In genomic region chr8:12873357-12874046, GRCm38 (mm10) we compare ENCODE assay signal across 8 mouse cellular contexts. TPM values are rescaled to one million over a fixed set of nuclear protein-coding genes. Genes with fewer than 3 reads are reported as not detected.
DNase-seq lines count a peak whose midpoint lies in the region; ATAC-seq and TF ChIP-seq lines count a peak whose summit lies in the region.

TSS of gene Mcf2l (plus strand) at chr8:12873806.

- H3K4me1 ChIP-seq in kidney, adult 2 months (ENCODE audit: control insufficient read depth, insufficient read depth, low read length), result peaks cover 9% of the 10 kb centered on the region; the same call in 1 of the 2 replicates
- peaks cover 13% of the 10 kb centered on the region for H3K4me1 ChIP-seq in liver, embryonic 12.5 days

- H3K9ac ChIP-seq in liver, embryonic 12.5 days, result peak within 1 kb of the TSS; percentile 57; the same call in 1 of the 2 replicates

- 2% methylated on average over 29 of the region's 30 CpGs for WGBS in kidney, adult 2 months
- 1% methylated on average over 25 of the region's 30 CpGs for WGBS in liver, embryonic 12.5 days (ENCODE audit: insufficient replicate concordance)

- H3K27me3 ChIP-seq in kidney, adult 2 months (replicated peaks; ENCODE audit: control insufficient read depth, insufficient read depth, low read length), result no peaks in the 10 kb centered on the region
- H3K27me3 ChIP-seq in liver, embryonic 12.5 days (replicated peaks), result peaks cover 87% of the 10 kb centered on the region
- H3K27me3 ChIP-seq in myocyte (ENCODE audit: control insufficient read depth, insufficient read depth, insufficient read length), result peaks cover 35% of the 10 kb centered on the region

- no peak within 1 kb of the TSS for H3ac ChIP-seq in myocyte (ENCODE audit: control insufficient read depth, insufficient read length)

- no peaks in the 10 kb centered on the region for H3K79me2 ChIP-seq in myocyte (ENCODE audit: control insufficient read depth, insufficient read depth)

- TF ChIP-seq CTCF in kidney, adult 2 months (conservative IDR thresholded peaks at IDR 0.05; ENCODE audit: insufficient read depth, insufficient read length, low read depth, low read length), result no peak

- H3K4me3 ChIP-seq in kidney, adult 2 months (ENCODE audit: insufficient read depth, low read depth, low read length), result peak within 1 kb of the TSS; percentile 56
- peak within 1 kb of the TSS; percentile 59 for H3K4me3 ChIP-seq in liver, embryonic 12.5 days
- H3K4me3 ChIP-seq in myocyte, result peak within 1 kb of the TSS; percentile 9

- peak within 1 kb of the TSS; percentile 81 for H3K4me2 ChIP-seq in liver, embryonic 12.5 days
- H3K4me2 ChIP-seq in myocyte (ENCODE audit: low read depth), result peak within 1 kb of the TSS; percentile 57

- peak; percentile 45 for DNase-seq in adrenal gland, adult 2 months
- peak; percentile 91 for DNase-seq in embryo, embryonic 11 days
- DNase-seq in heart, adult 8-10 months (ENCODE audit: low spot score), result no peak
- DNase-seq in kidney, adult 2 months, result peak; percentile 83
- DNase-seq in thymus, postnatal 25 days, result peak; percentile 73

- H3K36me3 ChIP-seq in kidney, adult 2 months (ENCODE audit: control insufficient read depth, insufficient read depth, low read length), result no peaks in the 10 kb centered on the region
- no peaks in the 10 kb centered on the region for H3K36me3 ChIP-seq in liver, embryonic 12.5 days
- no peaks in the 10 kb centered on the region for H3K36me3 ChIP-seq in myocyte (ENCODE audit: control insufficient read depth, insufficient read depth)

- no peaks in the 10 kb centered on the region for H3K9me3 ChIP-seq in liver, embryonic 12.5 days (replicated peaks)

- no peak for TF ChIP-seq POLR2A in kidney, adult 2 months (IDR thresholded peaks at IDR 0.05; ENCODE audit: low read depth, low read length)
- no peak for TF ChIP-seq POLR2A in myocyte (IDR thresholded peaks at IDR 0.05; ENCODE audit: insufficient read length, low read depth)

- H3K27ac ChIP-seq in kidney, adult 2 months (ENCODE audit: insufficient read depth, low read depth, low read length), result peak within 1 kb of the TSS; percentile 78
- H3K27ac ChIP-seq in liver, embryonic 12.5 days, result no peak within 1 kb of the TSS

- peak; percentile 56 for ATAC-seq in CD4-positive, CD25-positive, alpha-beta regulatory T cell, adult 4 months
- peak; percentile 50 for ATAC-seq in liver, embryonic 12.5 days

TF ChIP-seq in myocyte, 11 proteins besides CTCF, POLR2A, EP300 and RAD21:
- TF ChIP-seq SRF (IDR thresholded peaks at IDR 0.05; ENCODE audit: control insufficient read depth, insufficient read length, low read depth) (no peak), POLR2AphosphoS2 (IDR thresholded peaks at IDR 0.05; ENCODE audit: insufficient read length, low read depth) (no peak), MAX (IDR thresholded peaks at IDR 0.05; ENCODE audit: low read depth) (no peak), USF1 (IDR thresholded peaks at IDR 0.05; ENCODE audit: low read depth) (no peak), CEBPB (IDR thresholded peaks at IDR 0.05; ENCODE audit: insufficient read depth, poor library complexity, severe bottlenecking) (no peak), REST (IDR thresholded peaks at IDR 0.05; ENCODE audit: insufficient read depth, insufficient read length) (no peak), MYOD1 (IDR thresholded peaks at IDR 0.05; ENCODE audit: control insufficient read depth in 1 of 3, insufficient read length in 2 of 3, low read depth in 2 of 3) (no peak), E2F4 (IDR thresholded peaks at IDR 0.05; ENCODE audit: insufficient read depth) (no peak), TCF3 (IDR thresholded peaks at IDR 0.05; ENCODE audit: insufficient read length, low read depth) (no peak), TCF12 (IDR thresholded peaks at IDR 0.05; ENCODE audit: insufficient read depth, poor library complexity, severe bottlenecking) (no peak), MYOG (IDR thresholded peaks at IDR 0.05; ENCODE audit: control insufficient read depth in 1 of 3, insufficient read depth in 1 of 3, insufficient read length in 2 of 3, low read depth in 2 of 3) (no peak)

RNA-seq across cellular contexts. Expression of gene Mcf2l, which starts in this region (rescaled TPM):
- polyA plus RNA-seq in CD4-positive, CD25-positive, alpha-beta regulatory T cell, adult 4 months (2017; shearing (Covaris generic)), result under 1 TPM in 1 of 2 experiments, not detected in 1; 0.65 TPM
- total RNA-seq in adrenal gland, adult 2 months (2021), result 10 to 100 TPM; 24.0 to 25.4 TPM
- 9.6 and 12.4 TPM in 2 replicates for polyA plus RNA-seq in adrenal gland, adult 2 months (2012; rRNA removed)
- total RNA-seq in heart, adult 8-10 months (2022), result 10 to 100 TPM; 55.6 to 85.0 (median 65.1) TPM
- 15.1 and 16.6 TPM in 2 replicates for polyA plus RNA-seq in kidney, adult 2 months (2012; rRNA removed)
- 1.9 and 2.1 TPM in 2 replicates for polyA plus RNA-seq in liver, embryonic 12.5 days (2016; fragmentation: Nextera tagmentation; extraction: Ambion mirVana)
- 1.2 TPM for polyA plus RNA-seq in myocyte (2012; fragmentation: generic; extraction: Trizol)

Comparison
In these comparisons a context has a peak if more than half of its experiments do, and no peak if none do; other contexts are left out.
1. Peak in ATAC-seq in CD4-positive, CD25-positive, alpha-beta regulatory T cell, adult 4 months; RNA of the gene not detected or under 1 TPM.
2. H3K4me3 ChIP-seq: peak in every context shown above with its lines; median percentile 59 in liver, embryonic 12.5 days; 56 in kidney, adult 2 months; 9 in myocyte.